Mouse (Mus musculus) MEL (cell line): ENCODE results near the gene Bckdhb.

Source experiments
- BHLHE40 ChIP-seq: IDR thresholded peaks from 2 replicates; pipeline ENCODE4 v1.6.1; 2012; ENCODE audit warnings: low read depth, mild to moderate bottlenecking, inconsistent platforms, low read length, improper control_type of control experiment, borderline replicate concordance
- CTCF ChIP-seq, 3 experiments: IDR thresholded peaks in 2 of 3; conservative IDR thresholded peaks in 1 of 3; 2 replicates each; pipeline ENCODE4 v1.5.1; 2011 to 2012; ENCODE audit warnings: low read length in 3 of 3, low read depth in 2 of 3, mild to moderate bottlenecking in 2 of 3, improper control_type of control experiment in 1 of 3, inconsistent platforms in 1 of 3, mixed read lengths in 1 of 3, moderate library complexity in 1 of 3; ENCODE audit not compliant: control insufficient read depth in 1 of 3, insufficient read depth in 1 of 3, poor library complexity in 1 of 3, severe bottlenecking in 1 of 3
- E2F4 ChIP-seq: IDR thresholded peaks from 2 replicates; pipeline ENCODE4 v1.6.1; 2011; ENCODE audit warnings: low read depth, low read length, improper control_type of control experiment, borderline replicate concordance
- EP300 ChIP-seq, 2 experiments: IDR thresholded peaks; 2 replicates each; pipeline ENCODE4 v1.6.1; 2011; ENCODE audit warnings: improper control_type of control experiment in 2 of 2, low read length in 2 of 2, low read depth in 1 of 2, mild to moderate bottlenecking in 1 of 2
- MYB ChIP-seq: IDR thresholded peaks from 2 replicates; pipeline ENCODE4 v1.6.1; 2011; ENCODE audit warnings: mild to moderate bottlenecking, low read depth, low read length, improper control_type of control experiment
- POLR2A ChIP-seq, 2 experiments: IDR thresholded peaks; 2 replicates each; pipeline ENCODE4 v1.6.1; 2011 to 2012; ENCODE audit warnings: low read length in 2 of 2, mild to moderate bottlenecking in 2 of 2, control low read depth in 1 of 2, improper control_type of control experiment in 1 of 2, low read depth in 1 of 2, moderate library complexity in 1 of 2; ENCODE audit not compliant: control insufficient read depth in 1 of 2, insufficient read depth in 1 of 2, poor library complexity in 1 of 2
- POLR2AphosphoS2 ChIP-seq: IDR thresholded peaks from 2 replicates; pipeline ENCODE4 v1.6.1; 2011; ENCODE audit warnings: low read length, improper control_type of control experiment
- RCOR1 ChIP-seq: IDR thresholded peaks from 2 replicates; pipeline ENCODE4 v1.6.1; 2012; ENCODE audit warnings: low read depth, mild to moderate bottlenecking, inconsistent platforms, low read length, improper control_type of control experiment
- UBTF ChIP-seq: IDR thresholded peaks from 2 replicates; pipeline ENCODE4 v1.6.1; 2012; ENCODE audit warnings: low read depth, mild to moderate bottlenecking, inconsistent platforms, low read length, improper control_type of control experiment, moderate library complexity, borderline replicate concordance; ENCODE audit not compliant: insufficient read depth
- USF1 ChIP-seq: IDR thresholded peaks from 2 replicates; pipeline ENCODE4 v1.6.1; 2014; ENCODE audit warnings: low read depth, mild to moderate bottlenecking, inconsistent platforms, low read length, improper control_type of control experiment, moderate library complexity
- ZC3H11A ChIP-seq: IDR thresholded peaks from 2 replicates; pipeline ENCODE4 v1.6.1; 2012; ENCODE audit warnings: low read depth, mild to moderate bottlenecking, inconsistent platforms, low read length, improper control_type of control experiment
- ZKSCAN1 ChIP-seq: IDR thresholded peaks from 2 replicates; pipeline ENCODE4 v1.6.1; 2012; ENCODE audit warnings: low read depth, mild to moderate bottlenecking, inconsistent platforms, low read length, improper control_type of control experiment, moderate library complexity

GRCm38 (mm10) chr9:84092994-84093393, 168.0 kb downstream of the Bckdhb start:
- TF ChIP-seq CTCF (IDR thresholded peaks at IDR 0.05 in 2 of 3, conservative IDR thresholded peaks at IDR 0.05 in 1 of 3; ENCODE audit: control insufficient read depth in 1 of 3, insufficient read depth in 1 of 3, low read depth in 2 of 3, low read length in 3 of 3, poor library complexity in 1 of 3, severe bottlenecking in 1 of 3): no peak
- TF ChIP-seq ZC3H11A: no peak
- TF ChIP-seq BHLHE40: no peak
- no peak for TF ChIP-seq UBTF
- no peak for TF ChIP-seq POLR2A (IDR thresholded peaks at IDR 0.05; ENCODE audit: control insufficient read depth in 1 of 2, insufficient read depth in 1 of 2, low read depth in 1 of 2, low read length in 2 of 2, poor library complexity in 1 of 2)
- TF ChIP-seq MYB: no peak
- TF ChIP-seq E2F4: no peak
- TF ChIP-seq USF1: no peak
- no peak for TF ChIP-seq POLR2AphosphoS2
- TF ChIP-seq EP300 (IDR thresholded peaks at IDR 0.05; ENCODE audit: low read depth in 1 of 2, low read length in 2 of 2): no peak
- no peak for TF ChIP-seq RCOR1
- TF ChIP-seq ZKSCAN1: no peak
